Mouse (Mus musculus) limb, embryonic 10.5 days (tissue): Measurements from ENCODE around the gene Asic2. TPM values are rescaled to one million over a fixed set of nuclear protein-coding genes. Genes with fewer than 3 reads are reported as not detected.

Source experiments
- DNase-seq: peaks from one replicate; pipeline ENCODE4 v3.0.0-alpha.2; 2017; ENCODE audit warnings: low spot score
- H3K27ac ChIP-seq: fragments of 300-500 bp; sonication (generic); 2 replicates; pipeline ENCODE4 v1.5.1; 2016; ENCODE audit warnings: mild to moderate bottlenecking
- H3K27me3 ChIP-seq: fragments of 300-500 bp; sonication (generic); 2 replicates; pipeline ENCODE4 v1.6.1; 2016; ENCODE audit warnings: low read depth, mild to moderate bottlenecking; ENCODE audit not compliant: poor library complexity, severe bottlenecking
- H3K36me3 ChIP-seq: fragments of 300-500 bp; sonication (generic); 2 replicates; pipeline ENCODE4 v1.6.1; 2016; ENCODE audit warnings: mild to moderate bottlenecking, moderate library complexity
- H3K4me1 ChIP-seq: fragments of 300-500 bp; sonication (generic); 2 replicates; pipeline ENCODE4 v1.6.1; 2016
- H3K4me3 ChIP-seq: fragments of 300-500 bp; sonication (generic); 2 replicates; pipeline ENCODE4 v1.5.1; 2016; ENCODE audit warnings: mild to moderate bottlenecking, moderate library complexity
- H3K9me3 ChIP-seq: fragments of 300-500 bp; sonication (generic); replicated peaks from 2 replicates; pipeline ENCODE4 v1.6.1; 2016; ENCODE audit warnings: mild to moderate bottlenecking
- WGBS: fragments of 180-500 bp; shearing (Covaris S2); methylation state at CpG from one replicate; pipeline ENCODE4 v1.1.7; 2016; 5-methylcytosine and 5-hydroxymethylcytosine counted together
- polyA plus RNA-seq: library from polyadenylated mRNA; unstranded; fragments of >200 nt; fragmentation: Nextera tagmentation; extraction: Ambion mirVana; gene quantifications from 2 replicates; pipeline ENCODE4 v1.2.1, GENCODE M21; 2016

Gene Asic2
- polyA plus RNA-seq, 1 experiment from 2014 or later = 1.1 TPM

DNA sequence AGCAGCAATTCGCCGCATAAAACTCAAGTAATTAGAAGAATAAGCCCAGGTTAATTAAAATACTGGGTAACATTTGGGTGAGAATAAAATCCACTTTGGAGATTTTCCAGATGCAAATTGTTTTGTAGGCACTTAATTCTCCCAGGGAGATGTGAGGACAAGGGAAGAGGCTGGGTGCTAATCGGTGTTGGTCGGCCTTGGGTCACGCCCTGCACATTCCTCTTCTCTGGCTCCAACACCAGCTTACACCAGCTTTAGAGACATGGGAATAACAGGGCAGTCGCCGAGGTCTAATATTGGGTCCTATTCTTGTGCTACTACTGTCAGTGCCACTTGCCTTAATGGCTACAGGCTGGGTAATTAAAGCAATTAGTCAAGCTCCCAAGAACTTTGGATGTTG lies 783.5 kb downstream of the Asic2 start:
- no peak for DNase-seq
- Histone ChIP-seq H3K27me3 (no peaks in the 10 kb centered on the region; the same call in 1 of the 2 replicates), H3K4me3 (no peak overlapping the region), H3K4me1 (peaks cover 15% of the 10 kb centered on the region), H3K36me3 (no peaks in the 10 kb centered on the region), H3K9me3 (no peaks in the 10 kb centered on the region), H3K27ac (no peak overlapping the region)
- WGBS = 65% methylated on average over 7 of the region's 7 CpGs

DNA sequence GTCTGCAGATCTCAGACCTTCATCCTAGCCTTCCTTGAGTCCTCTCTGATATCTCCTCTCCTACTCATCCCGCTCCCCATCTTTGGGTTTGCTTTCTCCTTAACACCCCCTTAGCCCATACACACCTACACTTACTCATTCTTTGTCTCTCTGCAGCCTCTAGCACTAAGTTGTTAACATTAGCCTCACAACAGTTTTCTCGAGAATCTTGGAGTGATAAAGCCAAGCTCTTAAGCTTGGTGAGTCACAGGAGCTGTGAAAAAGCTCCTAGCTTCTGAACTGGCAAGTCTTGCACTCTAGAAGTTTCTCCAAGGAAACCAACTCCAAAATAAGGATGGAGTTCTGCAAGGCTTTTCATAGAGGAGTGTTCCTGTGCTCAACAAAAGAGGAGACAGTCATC lies 803.4 kb downstream of the Asic2 start:
- DNase-seq = no peak
- no peaks in the 10 kb centered on the region for H3K27me3 ChIP-seq
- no peak overlapping the region for H3K27ac ChIP-seq
- WGBS = 88% methylated on average over 2 of the region's 2 CpGs
- H3K36me3 ChIP-seq = no peaks in the 10 kb centered on the region
- H3K9me3 ChIP-seq = no peaks in the 10 kb centered on the region
- no peaks in the 10 kb centered on the region for H3K4me1 ChIP-seq
- no peak overlapping the region for H3K4me3 ChIP-seq

DNA sequence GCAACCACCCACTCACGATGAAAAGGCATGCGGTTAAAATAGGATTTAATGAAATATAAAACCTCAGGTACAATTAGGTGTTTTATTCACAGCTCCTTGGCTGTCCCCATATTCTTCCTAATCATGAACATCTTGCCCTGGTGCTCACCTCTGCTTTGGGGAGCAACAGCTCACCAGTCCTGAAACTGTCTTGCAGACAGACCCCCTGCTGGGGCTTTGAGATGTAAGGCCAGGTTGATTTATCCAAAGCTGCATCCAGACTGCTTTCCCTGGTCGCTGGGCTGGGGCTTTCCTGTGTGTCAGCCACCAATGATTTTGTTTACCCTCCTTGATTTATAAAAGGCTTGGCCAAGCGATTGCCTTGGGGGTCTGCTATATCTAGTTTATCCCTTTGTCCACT lies 805.2 kb downstream of the Asic2 start:
- Histone ChIP-seq H3K4me3 (no peak overlapping the region), H3K27ac (no peak overlapping the region), H3K36me3 (no peaks in the 10 kb centered on the region), H3K9me3 (no peaks in the 10 kb centered on the region), H3K4me1 (no peaks in the 10 kb centered on the region), H3K27me3 (no peaks in the 10 kb centered on the region)
- 64% methylated on average over 4 of the region's 4 CpGs for WGBS
- no peak for DNase-seq

DNA sequence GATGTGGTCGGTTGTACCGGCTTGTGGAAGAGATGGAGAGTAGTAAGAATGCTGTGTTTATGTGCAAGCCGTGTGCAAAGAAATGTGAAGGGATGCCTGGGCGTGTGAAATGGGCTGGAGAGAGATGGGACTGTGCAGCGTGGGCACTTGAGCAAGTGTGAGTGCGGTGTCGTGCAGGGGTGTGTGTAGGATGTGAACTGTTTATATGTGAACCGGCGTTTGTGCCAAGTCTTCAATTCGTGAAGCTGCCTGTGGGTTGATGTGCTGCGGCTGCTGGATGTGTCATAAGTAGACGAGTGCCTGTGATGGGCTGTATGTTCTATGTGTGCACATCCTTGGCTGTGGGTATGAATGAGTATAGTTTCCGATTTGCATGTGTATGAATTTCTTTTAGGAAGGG lies 814.4 kb downstream of the Asic2 start:
- DNase-seq = no peak
- peaks cover 78% of the 10 kb centered on the region for H3K27me3 ChIP-seq
- H3K4me3 ChIP-seq = peak overlapping the region; percentile 71
- no peak overlapping the region for H3K27ac ChIP-seq
- no peaks in the 10 kb centered on the region for H3K36me3 ChIP-seq
- 18% methylated on average over 13 of the region's 13 CpGs for WGBS
- peaks cover 31% of the 10 kb centered on the region for H3K4me1 ChIP-seq
- no peaks in the 10 kb centered on the region for H3K9me3 ChIP-seq

DNA sequence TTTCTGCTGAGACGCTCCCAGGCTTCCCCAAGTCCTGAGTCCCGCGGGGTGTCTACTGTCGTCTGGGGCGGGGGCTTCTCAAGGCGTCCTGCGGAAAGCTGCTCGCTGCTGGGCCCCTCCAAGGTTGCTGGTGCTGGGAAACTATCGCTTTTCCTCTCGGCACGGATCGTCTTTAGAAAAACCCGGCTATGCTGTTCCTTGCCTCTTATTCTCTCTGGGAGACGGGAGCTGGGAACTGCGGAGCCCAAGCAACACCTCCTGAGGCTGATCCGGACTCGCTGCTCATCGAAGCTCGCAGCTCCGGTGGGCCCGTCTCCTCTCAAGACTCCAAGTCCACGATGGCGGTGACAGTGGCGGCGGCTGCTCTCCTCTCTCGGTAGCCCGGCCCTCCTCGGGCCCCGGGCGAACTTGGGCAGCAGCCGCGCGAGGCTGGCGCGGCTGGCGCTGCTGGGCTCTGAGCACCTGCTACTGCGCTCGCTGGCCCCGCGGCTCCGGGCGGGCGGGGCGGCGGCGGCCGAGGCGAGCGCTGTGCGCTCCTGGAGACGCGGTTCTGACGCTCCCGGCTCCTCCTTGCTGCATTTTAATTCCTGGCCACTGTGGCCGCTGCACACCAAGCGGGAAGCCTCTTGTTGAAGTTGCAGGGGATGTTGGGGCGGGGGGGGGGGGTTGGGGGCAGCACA lies 815.0 kb downstream of the Asic2 start:
- Histone ChIP-seq H3K36me3 (no peaks in the 10 kb centered on the region), H3K9me3 (no peaks in the 10 kb centered on the region), H3K4me3 (peak overlapping the region; percentile 71), H3K4me1 (peaks cover 37% of the 10 kb centered on the region), H3K27ac (peak overlapping the region; percentile 80; the same call in 1 of the 2 replicates), H3K27me3 (peaks cover 78% of the 10 kb centered on the region)
- under 1% methylated on average over 57 of the region's 57 CpGs for whole genome bisulfite sequencing
- DNase-seq = peak; percentile 68

DNA sequence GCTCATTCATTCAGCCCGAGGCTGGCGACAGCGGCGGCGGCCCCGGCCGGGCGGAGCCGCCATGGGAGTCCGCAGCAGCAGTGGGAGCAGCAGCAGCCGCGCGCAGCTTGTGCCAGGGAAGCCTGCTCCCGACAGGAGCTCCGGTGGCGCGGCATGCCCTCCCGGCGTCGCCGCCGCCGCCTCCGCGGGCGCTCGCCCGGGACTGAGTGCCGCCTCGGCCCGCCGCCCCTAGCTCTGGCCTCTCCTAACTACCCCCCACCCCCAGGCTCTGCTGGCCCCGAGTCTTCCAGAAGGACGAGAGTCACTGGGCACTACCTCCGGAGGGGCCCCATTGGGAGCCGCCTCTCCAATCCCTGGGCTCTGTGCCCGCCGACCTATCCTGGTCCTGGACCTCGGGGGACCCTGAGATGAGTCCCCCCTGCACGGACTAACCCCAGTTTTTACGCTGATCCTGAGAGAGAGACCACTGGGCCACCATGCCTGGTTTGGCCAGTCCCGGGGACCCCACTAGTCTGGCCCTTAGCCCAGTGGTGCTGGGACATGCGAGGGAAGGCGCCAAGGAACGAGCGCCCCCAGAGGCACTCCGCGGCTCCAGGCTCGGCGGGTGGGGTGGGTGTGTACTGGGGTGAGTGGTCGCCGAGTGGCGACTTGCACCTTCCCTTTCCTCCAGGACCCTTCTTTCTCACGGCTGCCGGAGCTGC lies 815.6 kb downstream of the Asic2 start:
- Histone ChIP-seq H3K4me3 (peak overlapping the region; percentile 71), H3K36me3 (no peaks in the 10 kb centered on the region), H3K9me3 (no peaks in the 10 kb centered on the region), H3K27me3 (peaks cover 79% of the 10 kb centered on the region), H3K27ac (peak overlapping the region; percentile 80), H3K4me1 (peaks cover 41% of the 10 kb centered on the region)
- under 1% methylated on average over 55 of the region's 55 CpGs for WGBS
- DNase-seq = peak; percentile 76

DNA sequence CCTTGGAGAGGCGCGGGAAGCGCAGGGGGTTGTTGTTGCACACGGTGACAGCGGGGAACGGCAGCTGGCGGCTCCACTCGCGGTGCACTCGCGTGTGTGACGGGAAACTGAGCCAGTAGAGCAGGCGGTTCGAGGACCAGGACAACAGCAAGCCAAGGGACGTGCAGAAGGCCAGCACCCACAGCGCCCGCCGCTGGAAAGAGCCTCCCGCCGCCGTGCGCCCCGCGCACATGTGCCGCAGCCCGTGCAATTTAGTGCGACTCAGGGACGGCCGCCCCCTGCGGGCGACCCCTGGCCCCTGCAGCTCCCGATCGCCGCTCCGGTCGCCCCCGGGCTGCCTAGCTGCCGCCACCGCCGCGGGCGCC lies 816.3 kb downstream of the Asic2 start:
- H3K9me3 ChIP-seq = no peaks in the 10 kb centered on the region
- H3K27me3 ChIP-seq = peaks cover 84% of the 10 kb centered on the region
- WGBS = under 1% methylated on average over 41 of the region's 42 CpGs
- peaks cover 41% of the 10 kb centered on the region for H3K4me1 ChIP-seq
- peak overlapping the region; percentile 80 for H3K27ac ChIP-seq
- peak; percentile 77 for DNase-seq
- no peaks in the 10 kb centered on the region for H3K36me3 ChIP-seq
- peak overlapping the region; percentile 71 for H3K4me3 ChIP-seq

DNA sequence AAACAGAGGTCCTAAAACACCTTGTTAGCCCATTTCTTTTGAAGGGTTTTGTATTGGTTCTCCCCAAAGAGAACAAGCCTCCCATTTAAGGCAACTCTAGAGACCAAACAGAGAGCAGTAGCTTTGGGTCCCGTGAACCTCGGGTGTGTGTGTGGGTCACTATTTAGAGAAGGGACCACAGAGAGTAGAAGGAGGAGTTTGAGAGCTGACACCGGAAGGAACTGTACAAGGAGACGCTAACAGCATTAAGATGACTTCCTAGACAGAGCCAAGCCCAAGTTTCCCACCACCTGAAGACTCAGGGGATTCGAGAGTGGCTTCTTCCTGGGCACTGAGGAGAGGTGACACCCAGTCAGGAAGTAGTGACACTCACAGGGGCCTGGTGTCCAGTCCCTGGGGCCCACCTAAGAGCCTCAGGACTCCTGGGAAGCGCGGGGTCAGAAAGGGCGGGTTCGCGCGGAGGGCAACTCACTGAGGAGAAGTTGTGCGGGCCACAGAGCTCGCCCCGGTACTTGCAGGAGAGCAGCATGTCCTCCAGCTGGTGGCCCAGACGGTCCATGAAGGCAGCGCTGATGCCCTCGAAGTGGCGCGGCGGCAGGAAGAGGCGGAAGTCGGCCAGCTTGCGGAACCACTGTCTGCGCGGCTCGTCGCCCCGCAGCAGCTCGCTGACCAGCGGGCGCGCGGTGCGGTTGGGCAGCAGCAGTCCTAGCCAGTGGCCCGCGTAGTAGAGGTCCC lies 816.8 kb downstream of the Asic2 start:
- Histone ChIP-seq H3K27me3 (peaks cover 84% of the 10 kb centered on the region), H3K27ac (peak overlapping the region; percentile 80), H3K4me3 (peak overlapping the region; percentile 71), H3K4me1 (peaks cover 43% of the 10 kb centered on the region), H3K36me3 (no peaks in the 10 kb centered on the region), H3K9me3 (no peaks in the 10 kb centered on the region)
- DNase-seq = no peak
- 4% methylated on average over 36 of the region's 36 CpGs for WGBS

DNA sequence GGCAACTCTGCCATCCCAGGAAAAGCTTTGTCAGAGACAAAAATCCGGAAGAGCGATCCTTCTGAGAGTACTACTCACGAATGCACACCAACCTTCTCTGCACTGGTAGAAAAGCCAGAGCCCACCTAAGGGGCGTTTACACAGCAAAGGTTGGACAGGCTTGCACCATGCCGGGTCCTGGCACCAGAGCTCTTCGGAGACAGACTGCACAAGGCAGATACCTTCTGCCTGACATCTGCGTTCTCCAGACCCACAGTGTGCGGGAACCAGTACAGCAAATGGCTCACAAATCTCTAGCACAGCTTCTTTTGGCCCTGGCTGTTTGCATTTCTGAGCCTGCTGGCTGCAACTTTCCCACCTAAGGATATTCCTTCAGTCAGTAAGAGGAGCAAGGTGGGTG lies 817.6 kb downstream of the Asic2 start:
- Histone ChIP-seq H3K4me1 (peaks cover 44% of the 10 kb centered on the region), H3K27me3 (peaks cover 75% of the 10 kb centered on the region), H3K4me3 (no peak overlapping the region), H3K27ac (no peak overlapping the region), H3K36me3 (no peaks in the 10 kb centered on the region), H3K9me3 (no peaks in the 10 kb centered on the region)
- DNase-seq = peak; percentile 31
- WGBS = 79% methylated on average over 8 of the region's 8 CpGs

DNA sequence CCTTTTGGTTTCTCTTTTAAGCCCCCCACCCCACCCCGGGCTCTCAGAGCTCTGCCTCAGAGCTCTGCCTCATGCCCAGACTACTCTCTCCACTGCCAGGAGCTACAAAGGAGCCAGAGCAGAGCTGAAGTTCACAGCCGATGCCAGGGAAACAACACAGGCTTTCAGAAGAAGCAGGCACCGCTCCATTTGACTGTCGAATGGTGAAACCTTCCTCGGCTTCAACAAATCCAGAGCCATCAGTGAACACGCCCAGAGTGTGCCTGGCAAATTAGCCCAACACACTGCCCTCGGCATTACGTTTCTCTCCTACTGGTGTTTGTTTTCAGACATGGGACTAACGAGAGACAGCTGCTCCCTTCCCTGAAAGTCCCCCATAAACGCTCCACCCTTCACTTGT lies 819.8 kb downstream of the Asic2 start:
- H3K9me3 ChIP-seq = no peaks in the 10 kb centered on the region
- H3K27ac ChIP-seq = peak overlapping the region; percentile 40; the same call in 1 of the 2 replicates
- peaks cover 37% of the 10 kb centered on the region for H3K4me1 ChIP-seq
- no peaks in the 10 kb centered on the region for H3K36me3 ChIP-seq
- WGBS = 35% methylated on average over 10 of the region's 10 CpGs
- no peak overlapping the region for H3K4me3 ChIP-seq
- peaks cover 54% of the 10 kb centered on the region for H3K27me3 ChIP-seq
- peak; percentile 51 for DNase-seq

DNA sequence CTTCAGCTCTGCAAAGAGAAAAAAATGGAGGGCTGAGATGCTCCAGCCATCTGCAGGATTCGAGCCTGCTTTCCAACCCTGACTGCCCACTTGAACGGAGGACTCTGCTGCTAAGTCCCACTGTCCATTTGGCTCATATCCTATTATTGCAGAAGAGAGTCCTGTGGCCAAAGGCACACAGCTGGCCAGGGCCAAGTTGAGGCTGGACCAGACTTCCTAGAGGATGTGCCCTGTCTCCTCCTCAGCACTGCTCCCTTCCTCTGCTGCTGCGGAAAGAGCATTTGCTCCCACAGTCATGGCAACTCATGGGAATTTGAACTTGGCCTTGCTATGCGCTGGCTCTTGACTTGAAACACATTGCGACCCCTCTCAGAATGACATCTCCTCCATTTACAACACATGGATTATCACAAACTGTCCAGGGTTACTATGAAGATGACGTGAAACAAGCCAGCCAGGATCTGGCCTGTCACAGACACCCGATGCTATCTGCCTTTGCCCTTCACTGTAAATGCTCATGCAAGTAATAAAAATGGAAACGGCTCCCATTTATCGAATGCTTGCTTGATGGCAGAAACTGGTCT lies 821.6 kb downstream of the Asic2 start:
- Histone ChIP-seq H3K9me3 (no peaks in the 10 kb centered on the region), H3K4me3 (no peak overlapping the region), H3K27me3 (peaks cover 36% of the 10 kb centered on the region), H3K4me1 (peaks cover 20% of the 10 kb centered on the region), H3K36me3 (no peaks in the 10 kb centered on the region), H3K27ac (no peak overlapping the region)
- 76% methylated on average over 9 of the region's 9 CpGs for WGBS
- DNase-seq = no peak

DNA sequence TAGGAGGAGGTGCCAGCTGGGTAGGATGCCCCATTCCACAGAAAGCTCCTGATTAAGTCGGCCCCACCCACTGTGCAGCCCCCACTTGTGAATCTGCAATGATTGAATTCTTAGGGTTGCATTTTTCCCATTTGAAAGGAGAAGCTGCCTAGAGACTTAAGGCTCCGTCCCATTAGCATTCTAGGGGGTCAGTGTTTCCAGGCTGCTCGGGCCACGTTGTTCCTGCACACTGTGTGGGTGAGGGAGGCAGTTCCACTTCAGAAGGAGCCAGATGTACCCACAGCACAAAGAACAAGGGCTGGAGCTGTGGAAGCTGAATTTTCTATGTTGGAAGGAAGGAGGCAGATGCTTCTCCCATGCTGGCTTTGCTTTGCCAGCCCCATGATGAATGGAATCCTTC lies 833.1 kb downstream of the Asic2 start:
- Histone ChIP-seq H3K27ac (no peak overlapping the region), H3K4me3 (no peak overlapping the region), H3K9me3 (no peaks in the 10 kb centered on the region), H3K27me3 (no peaks in the 10 kb centered on the region), H3K36me3 (no peaks in the 10 kb centered on the region), H3K4me1 (no peaks in the 10 kb centered on the region)
- no peak for DNase-seq
- WGBS = 73% methylated on average over 4 of the region's 4 CpGs

DNA sequence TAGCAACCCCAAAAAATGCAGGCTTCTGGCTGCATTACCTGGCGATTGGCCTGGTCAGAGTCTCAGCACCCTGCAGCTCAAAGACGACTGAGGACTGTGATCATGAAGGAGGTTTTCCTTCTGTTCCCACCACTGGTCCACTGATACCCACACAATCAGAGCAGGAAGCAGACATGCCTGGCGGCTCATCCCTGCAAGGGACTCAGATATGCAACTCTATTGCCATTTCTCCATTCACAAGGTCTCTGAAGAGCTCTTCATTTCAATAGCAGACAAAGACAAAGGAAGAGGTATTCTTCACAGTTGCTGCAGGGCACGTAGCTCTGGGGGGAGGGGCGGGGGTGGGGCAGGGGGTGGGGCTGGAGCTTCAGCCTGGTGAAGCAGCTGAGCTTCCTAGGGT lies 834.3 kb downstream of the Asic2 start:
- no peak overlapping the region for H3K27ac ChIP-seq
- H3K36me3 ChIP-seq = no peaks in the 10 kb centered on the region
- 28% methylated on average over 5 of the region's 5 CpGs for WGBS
- H3K27me3 ChIP-seq = no peaks in the 10 kb centered on the region
- no peaks in the 10 kb centered on the region for H3K9me3 ChIP-seq
- H3K4me1 ChIP-seq = no peaks in the 10 kb centered on the region
- H3K4me3 ChIP-seq = no peak overlapping the region
- no peak for DNase-seq
